Mouse (Mus musculus): Measurements from ENCODE around the gene Gm20075. TPM values are rescaled to one million over a fixed set of nuclear protein-coding genes. Genes with fewer than 3 reads are reported as not detected.
"Not testable (repeated sequence)": the region's sequence is repeated elsewhere in the genome, so short reads cannot be mapped to it uniquely, and the experiment has no call there.

Gene Gm20075
- total and polyA plus RNA-seq, 3 experiments = 2.9 to 14.1 (median 7.6) TPM

DNA sequence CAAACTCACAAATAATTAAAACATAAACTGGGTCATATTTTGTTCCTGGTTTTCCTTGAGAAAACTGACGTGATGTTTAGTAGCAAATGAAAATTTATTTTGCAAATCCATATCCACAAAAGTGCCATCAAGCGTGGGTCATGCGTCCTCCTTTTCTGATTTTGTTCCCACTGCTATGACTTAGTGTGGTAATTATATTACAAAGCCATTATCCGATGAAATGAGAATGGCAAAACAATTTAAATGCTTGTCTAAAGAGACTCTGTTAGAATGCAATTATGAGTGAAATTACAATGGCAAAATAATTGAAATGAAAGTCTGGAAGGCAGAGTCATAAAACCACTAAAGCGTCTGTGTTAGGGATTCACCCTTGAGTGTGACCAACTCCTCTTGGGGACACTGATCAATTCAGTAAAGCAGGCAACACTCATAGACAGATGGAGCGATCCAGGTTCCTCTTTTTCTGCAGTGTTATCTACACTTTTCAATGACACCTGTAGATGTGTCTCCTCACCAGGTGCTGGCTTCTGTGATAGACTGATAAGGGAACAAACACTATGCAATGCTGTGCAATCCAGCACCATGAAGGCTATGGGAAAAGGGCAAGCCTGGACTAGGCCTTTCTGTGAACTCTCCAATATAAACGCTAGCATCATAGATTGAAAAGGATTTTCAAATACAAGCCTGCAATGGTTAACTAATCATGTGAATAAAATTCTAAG lies 4.6 kb upstream of the Gm20075 start:
- DNase-seq (ENCODE audit: extremely low read depth) = no peak
- dilution Hi-C loops (cut with MboI; ENCODE audit: extremely low pct_ligation_motif_present, extremely low pct_unique_long_range_greater_than_20kb, low sequenced_read_pairs) (no loop called here), in situ Hi-C loops (cut with MboI; ENCODE audit: low pct_ligation_motif_present, low pct_unique_long_range_greater_than_20kb, low sequenced_read_pairs) (no loop called here)

DNA sequence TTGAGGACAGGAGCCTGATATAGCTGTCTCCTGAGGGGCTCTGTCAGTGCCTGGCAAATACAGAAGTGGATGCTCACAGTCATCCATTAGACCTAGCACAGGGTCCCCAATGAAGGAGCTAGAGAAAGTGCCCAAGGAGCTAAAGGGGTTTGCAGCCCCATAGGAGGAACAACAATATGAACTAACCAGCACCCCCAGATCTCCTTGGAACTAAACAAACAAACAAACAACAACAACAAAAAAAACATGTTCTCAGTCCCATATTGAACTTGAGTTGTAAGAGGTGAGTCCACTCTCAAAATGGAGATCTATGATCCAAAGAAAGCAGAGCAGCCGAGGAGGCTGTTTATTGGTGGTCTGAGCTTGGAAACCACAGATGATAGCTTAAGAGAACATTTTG lies 578 bp upstream of the Gm20075 start, which contains the start of gene Gm17190:
Gm17190 (plus strand) TSS at position 301 of the 400 bp plus-strand sequence.
- H3K4me3 ChIP-seq (replicated peaks in 1 of 3; ENCODE audit: low read depth in 2 of 3, low read length in 2 of 3, poor library complexity in 1 of 3); H3K27ac ChIP-seq (ENCODE audit: insufficient read depth, low read depth); in situ Hi-C loops (cut with MboI; ENCODE audit: low pct_ligation_motif_present, low pct_unique_long_range_greater_than_20kb, low sequenced_read_pairs); H3K9ac ChIP-seq (ENCODE audit: insufficient read depth, low read depth); H3K9me3 ChIP-seq (replicated peaks; ENCODE audit: low read length); H3K4me1 ChIP-seq (ENCODE audit: control insufficient read depth in 1 of 2, insufficient read depth in 2 of 2); H3K27me3 ChIP-seq (replicated peaks); H3K79me2 ChIP-seq (replicated peaks; ENCODE audit: control insufficient read depth, extremely low read depth, insufficient read depth, poor library complexity, severe bottlenecking); H3K36me3 ChIP-seq (replicated peaks in 1 of 2; ENCODE audit: control insufficient read depth in 1 of 2, insufficient read depth in 1 of 2, low read length in 1 of 2); dilution Hi-C loops (cut with MboI; ENCODE audit: extremely low pct_ligation_motif_present, extremely low pct_unique_long_range_greater_than_20kb, low sequenced_read_pairs); H3K4me2 ChIP-seq (ENCODE audit: insufficient read depth, low read depth, poor library complexity, severe bottlenecking); DNase-seq (ENCODE audit: extremely low read depth): not testable (repeated sequence)

More for the DNA sequence above, 4.6 kb upstream of the Gm20075 start:
- Histone ChIP-seq H3K9me3 (replicated peaks; ENCODE audit: low read length) (no peaks in the 10 kb centered on the region), H3K79me2 (replicated peaks; ENCODE audit: control insufficient read depth, extremely low read depth, insufficient read depth, poor library complexity, severe bottlenecking) (no peaks in the 10 kb centered on the region), H3K27me3 (replicated peaks) (no peaks in the 10 kb centered on the region), H3K4me1 (ENCODE audit: control insufficient read depth in 1 of 2, insufficient read depth in 2 of 2) (no peaks in the 10 kb centered on the region), H3K4me3 (replicated peaks in 1 of 3; ENCODE audit: low read depth in 2 of 3, low read length in 2 of 3, poor library complexity in 1 of 3) (no peak overlapping the region), H3K27ac (ENCODE audit: insufficient read depth, low read depth) (no peak overlapping the region), H3K4me2 (ENCODE audit: insufficient read depth, low read depth, poor library complexity, severe bottlenecking) (no peak overlapping the region), H3K9ac (ENCODE audit: insufficient read depth, low read depth) (no peak overlapping the region), H3K36me3 (replicated peaks in 1 of 2; ENCODE audit: control insufficient read depth in 1 of 2, insufficient read depth in 1 of 2, low read length in 1 of 2) (no peaks in the 10 kb centered on the region)
- TF ChIP-seq RCOR1 (conservative IDR thresholded peaks at IDR 0.05; ENCODE audit: low read depth, low read length) (no peak), EP300 (IDR thresholded peaks at IDR 0.05; ENCODE audit: low read length) (no peak), IRF4 (IDR thresholded peaks at IDR 0.05; ENCODE audit: low read depth, low read length) (no peak)

DNA sequence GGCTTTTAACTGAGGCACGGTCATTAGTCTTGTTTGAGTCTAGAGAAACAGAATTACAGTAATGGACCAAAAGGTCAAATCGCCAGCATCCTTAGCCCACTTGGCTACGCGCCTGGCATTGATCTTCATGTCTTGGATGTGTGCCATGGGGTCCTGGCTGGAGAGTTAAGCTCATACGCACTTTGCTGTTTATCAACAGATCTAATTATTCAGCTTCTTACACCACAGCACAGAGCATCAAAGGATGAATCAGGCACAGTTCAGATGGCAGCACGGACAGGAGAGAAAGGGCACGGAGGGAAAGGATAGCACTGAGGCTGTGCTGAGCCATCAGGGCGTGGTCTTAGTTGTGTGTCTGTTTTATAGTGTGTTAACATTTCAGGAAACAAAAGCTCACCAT lies 7.6 kb downstream of the Gm20075 start:
- Histone ChIP-seq H3K4me1 (ENCODE audit: control insufficient read depth in 1 of 2, insufficient read depth in 2 of 2) (no peaks in the 10 kb centered on the region), H3K27me3 (replicated peaks) (no peaks in the 10 kb centered on the region), H3K79me2 (replicated peaks; ENCODE audit: control insufficient read depth, extremely low read depth, insufficient read depth, poor library complexity, severe bottlenecking) (no peaks in the 10 kb centered on the region), H3K9ac (ENCODE audit: insufficient read depth, low read depth) (no peak overlapping the region), H3K36me3 (replicated peaks in 1 of 2; ENCODE audit: control insufficient read depth in 1 of 2, insufficient read depth in 1 of 2, low read length in 1 of 2) (no peaks in the 10 kb centered on the region), H3K27ac (ENCODE audit: insufficient read depth, low read depth) (no peak overlapping the region), H3K9me3 (replicated peaks; ENCODE audit: low read length) (no peaks in the 10 kb centered on the region), H3K4me3 (replicated peaks in 1 of 3; ENCODE audit: low read depth in 2 of 3, low read length in 2 of 3, poor library complexity in 1 of 3) (no peak overlapping the region), H3K4me2 (ENCODE audit: insufficient read depth, low read depth, poor library complexity, severe bottlenecking) (no peak overlapping the region)
- no peak for TF ChIP-seq EP300 (IDR thresholded peaks at IDR 0.05; ENCODE audit: low read length)
- TF ChIP-seq ELF1 (IDR thresholded peaks at IDR 0.05; ENCODE audit: low read depth, low read length) = no peak
- no peak for TF ChIP-seq TCF12 (IDR thresholded peaks at IDR 0.05; ENCODE audit: low read depth, low read length)
- no peak for DNase-seq (ENCODE audit: extremely low read depth)
- dilution Hi-C loops (cut with MboI; ENCODE audit: extremely low pct_ligation_motif_present, extremely low pct_unique_long_range_greater_than_20kb, low sequenced_read_pairs) (no loop called here), in situ Hi-C loops (cut with MboI; ENCODE audit: low pct_ligation_motif_present, low pct_unique_long_range_greater_than_20kb, low sequenced_read_pairs) (no loop called here)

DNA sequence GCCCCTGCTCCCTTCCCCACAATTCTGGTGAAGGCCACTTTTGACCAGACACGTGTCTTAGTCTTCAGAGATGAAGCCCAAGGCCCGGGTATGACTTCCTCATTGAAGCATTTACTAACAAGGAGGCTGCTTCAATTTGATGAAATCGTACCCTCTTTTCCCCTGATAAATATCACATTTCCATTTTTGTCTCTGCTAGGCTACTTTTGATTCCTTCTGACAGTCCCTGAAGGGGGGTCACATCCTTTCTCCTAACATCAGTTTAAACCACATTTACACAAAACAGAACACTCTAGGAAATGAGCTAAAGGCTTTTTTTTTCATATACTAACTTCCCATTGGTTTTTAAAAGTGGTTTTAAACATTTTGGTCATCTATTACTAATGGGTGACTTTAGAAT lies 28.4 kb downstream of the Gm20075 start:
- no peak overlapping the region for H3K27ac ChIP-seq (ENCODE audit: insufficient read depth, low read depth)
- H3K4me3 ChIP-seq (replicated peaks in 1 of 3; ENCODE audit: low read depth in 2 of 3, low read length in 2 of 3, poor library complexity in 1 of 3) = no peak overlapping the region
- H3K9me3 ChIP-seq (replicated peaks; ENCODE audit: low read length) = no peaks in the 10 kb centered on the region
- H3K79me2 ChIP-seq (replicated peaks; ENCODE audit: control insufficient read depth, extremely low read depth, insufficient read depth, poor library complexity, severe bottlenecking) = no peaks in the 10 kb centered on the region
- H3K27me3 ChIP-seq (replicated peaks) = no peaks in the 10 kb centered on the region
- dilution Hi-C loops (cut with MboI; ENCODE audit: extremely low pct_ligation_motif_present, extremely low pct_unique_long_range_greater_than_20kb, low sequenced_read_pairs) (no loop called here), in situ Hi-C loops (cut with MboI; ENCODE audit: low pct_ligation_motif_present, low pct_unique_long_range_greater_than_20kb, low sequenced_read_pairs) (no loop called here)
- no peak overlapping the region for H3K9ac ChIP-seq (ENCODE audit: insufficient read depth, low read depth)
- no peaks in the 10 kb centered on the region for H3K36me3 ChIP-seq (replicated peaks in 1 of 2; ENCODE audit: control insufficient read depth in 1 of 2, insufficient read depth in 1 of 2, low read length in 1 of 2)
- H3K4me1 ChIP-seq (ENCODE audit: control insufficient read depth in 1 of 2, insufficient read depth in 2 of 2) = no peaks in the 10 kb centered on the region
- DNase-seq (ENCODE audit: extremely low read depth) = no peak
- no peak overlapping the region for H3K4me2 ChIP-seq (ENCODE audit: insufficient read depth, low read depth, poor library complexity, severe bottlenecking)
- TF ChIP-seq TBP (conservative IDR thresholded peaks at IDR 0.05; ENCODE audit: low read depth, low read length) (no peak), PAX5 (IDR thresholded peaks at IDR 0.05; ENCODE audit: low read length) (no peak), MAX (IDR thresholded peaks at IDR 0.05; ENCODE audit: low read length) (no peak)

Data from CH12.LX (cell line).